Mouse (Mus musculus) embryonic facial prominence, embryonic 14.5 days (tissue): Measurements from ENCODE around the gene Map3k20. TPM values are rescaled to one million over a fixed set of nuclear protein-coding genes. Genes with fewer than 3 reads are reported as not detected.

Experiments used
- ATAC-seq: fragments of 200-750 bp; cut with Nextera tagmentation; 2 replicates; pipeline ENCODE4 v1.8.0; 2017; ENCODE audit warnings: low read depth, moderate number of reproducible peaks, moderate TSS enrichment
- DNase-seq: peaks from one replicate; pipeline ENCODE4 v3.0.0-alpha.2; 2015; ENCODE audit warnings: low spot score
- H3K27ac ChIP-seq: fragments of 300-500 bp; sonication (generic); replicated peaks from 2 replicates; pipeline ENCODE4 v1.5.1; 2014; ENCODE audit warnings: low read depth, mild to moderate bottlenecking, low read length, moderate library complexity
- H3K27me3 ChIP-seq: fragments of 300-500 bp; sonication (generic); replicated peaks from 2 replicates; pipeline ENCODE4 v1.6.1; 2014; ENCODE audit warnings: low read length; ENCODE audit not compliant: control insufficient read depth, insufficient read depth
- H3K36me3 ChIP-seq: fragments of 300-500 bp; sonication (generic); 2 replicates; pipeline ENCODE4 v1.6.1; 2014; ENCODE audit warnings: low read length, mixed read lengths; ENCODE audit not compliant: control insufficient read depth, insufficient read depth
- H3K4me1 ChIP-seq: fragments of 300-500 bp; sonication (generic); 2 replicates; pipeline ENCODE4 v1.6.1; 2014; ENCODE audit warnings: antibody characterized with exemption, low read length; ENCODE audit not compliant: control insufficient read depth, insufficient read depth
- H3K4me2 ChIP-seq: fragments of 300-500 bp; sonication (generic); 2 replicates; pipeline ENCODE4 v1.6.1; 2014; ENCODE audit warnings: low read depth, mild to moderate bottlenecking, low read length, moderate library complexity, mixed read lengths
- H3K4me3 ChIP-seq: fragments of 300-500 bp; sonication (generic); 2 replicates; pipeline ENCODE4 v1.5.1; 2014; ENCODE audit warnings: low read depth, mild to moderate bottlenecking, low read length
- H3K9ac ChIP-seq: fragments of 300-500 bp; sonication (generic); 2 replicates; pipeline ENCODE4 v1.6.1; 2014; ENCODE audit warnings: low read depth, mild to moderate bottlenecking, low read length, moderate library complexity, mixed read lengths
- H3K9me3 ChIP-seq: fragments of 300-500 bp; sonication (generic); 2 replicates; pipeline ENCODE4 v1.6.1; 2016; ENCODE audit warnings: low read length; ENCODE audit not compliant: control insufficient read depth
- WGBS: fragments of 180-500 bp; shearing (Covaris S2); extraction: QIAGEN DNeasy Blood & Tissue Kit; methylation state at CpG from one replicate; pipeline ENCODE4 v1.1.7; 2014; 5-methylcytosine and 5-hydroxymethylcytosine counted together
- polyA plus RNA-seq: library from polyadenylated mRNA; unstranded; fragments of >200 nt; fragmentation: Nextera tagmentation; extraction: Ambion mirVana; gene quantifications from 2 replicates; pipeline ENCODE4 v1.2.1, GENCODE M21; 2014

The Map3k20 gene
- polyA plus RNA-seq, 1 experiment from 2014 or later = 22.3 TPM

- 85% methylated on average over 9 of the region's 9 CpGs for WGBS
- H3K4me1 ChIP-seq = peaks cover 29% of the 10 kb centered on the region
- H3K27ac ChIP-seq = no peak overlapping the region
- no peak overlapping the region for H3K4me2 ChIP-seq
- ATAC-seq (no peak), DNase-seq (no peak)
- no peak overlapping the region for H3K9ac ChIP-seq
- H3K36me3 ChIP-seq = 0 out of 2 replicates have a peak, but pooled peaks cover 6% of the 10 kb centered on the region
- H3K9me3 ChIP-seq = no peaks in the 10 kb centered on the region
- H3K4me3 ChIP-seq = no peak overlapping the region
- no peaks in the 10 kb centered on the region for H3K27me3 ChIP-seq
Observed at GRCm38 (mm10) chr2:72301194-72301916, 15.9 kb downstream of the Map3k20 start.

- H3K4me3 ChIP-seq = no peak overlapping the region
- no peak overlapping the region for H3K27ac ChIP-seq
- H3K4me1 ChIP-seq = peaks cover 15% of the 10 kb centered on the region
- 0 out of 2 replicates have a peak, but pooled peaks cover 6% of the 10 kb centered on the region for H3K36me3 ChIP-seq
- DNase-seq (peak; percentile 59), ATAC-seq (no peak)
- no peaks in the 10 kb centered on the region for H3K9me3 ChIP-seq
- 49% methylated on average over 7 of the region's 7 CpGs for WGBS
- H3K27me3 ChIP-seq = no peaks in the 10 kb centered on the region
- H3K9ac ChIP-seq = no peak overlapping the region
- no peak overlapping the region for H3K4me2 ChIP-seq
Observed at GRCm38 (mm10) chr2:72305738-72306137, 20.3 kb downstream of the Map3k20 start.

DNA sequence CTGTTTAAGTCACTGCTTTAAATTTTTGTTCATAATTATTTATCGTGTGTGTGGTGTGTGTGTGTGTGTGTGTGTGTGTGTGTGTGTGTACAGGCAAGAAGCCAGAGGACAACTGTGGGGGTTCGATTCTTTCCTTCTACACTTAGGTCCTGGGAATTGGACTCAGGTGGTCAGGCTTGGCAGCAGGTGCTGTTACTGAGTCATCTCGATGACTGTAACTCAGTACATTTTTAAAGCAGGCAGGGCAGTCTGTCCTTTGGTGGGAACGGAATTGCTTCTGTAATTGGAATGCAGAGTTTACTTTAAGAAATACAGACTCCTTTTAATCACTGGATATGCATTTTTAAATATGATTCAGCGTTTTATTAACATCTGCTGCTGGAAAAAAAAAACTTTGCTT, 22.9 kb downstream of the Map3k20 start:
- no peak overlapping the region for H3K27ac ChIP-seq
- H3K27me3 ChIP-seq = no peaks in the 10 kb centered on the region
- DNase-seq = no peak
- H3K4me1 ChIP-seq = peaks cover 13% of the 10 kb centered on the region
- H3K9ac ChIP-seq = no peak overlapping the region
- 0 out of 2 replicates have a peak, but pooled peaks cover 6% of the 10 kb centered on the region for H3K36me3 ChIP-seq
- H3K9me3 ChIP-seq = no peaks in the 10 kb centered on the region
- H3K4me2 ChIP-seq = no peak overlapping the region
- no peak overlapping the region for H3K4me3 ChIP-seq
- WGBS = 74% methylated on average over 5 of the region's 5 CpGs
- no peak for ATAC-seq

DNA sequence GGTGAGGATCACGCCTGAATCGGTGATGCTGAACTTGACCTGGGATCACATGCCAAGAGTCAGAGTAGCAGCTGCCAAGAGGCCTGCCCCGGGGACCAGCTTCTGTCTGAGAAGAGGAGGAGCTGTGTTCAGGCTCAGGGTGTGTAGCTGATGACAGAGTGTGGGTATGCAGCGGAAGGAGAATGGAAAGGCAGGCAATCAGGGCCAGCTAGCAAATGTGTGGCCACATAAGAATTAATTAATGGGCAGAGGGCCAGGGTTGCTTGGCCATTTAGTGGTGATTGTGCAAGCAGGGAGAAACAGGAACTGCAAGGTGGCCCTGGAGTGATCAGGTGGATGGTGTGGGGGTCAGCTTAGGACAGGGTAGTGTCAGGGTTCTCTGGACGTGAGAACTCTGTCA, 23.5 kb downstream of the Map3k20 start:
- WGBS = 70% methylated on average over 5 of the region's 5 CpGs
- 0 out of 2 replicates have a peak, but pooled peaks cover 6% of the 10 kb centered on the region for H3K36me3 ChIP-seq
- peaks cover 11% of the 10 kb centered on the region; the same call in 1 of the 2 replicates for H3K4me1 ChIP-seq
- no peak overlapping the region for H3K27ac ChIP-seq
- H3K9ac ChIP-seq = no peak overlapping the region
- no peak overlapping the region for H3K4me3 ChIP-seq
- H3K27me3 ChIP-seq = no peaks in the 10 kb centered on the region
- no peak for DNase-seq
- H3K9me3 ChIP-seq = no peaks in the 10 kb centered on the region
- no peak overlapping the region for H3K4me2 ChIP-seq
- ATAC-seq = no peak

GRCm38 (mm10) chr2:72311486-72311885, 26.0 kb downstream of the Map3k20 start:
- Histone ChIP-seq H3K27me3 (no peaks in the 10 kb centered on the region), H3K9ac (no peak overlapping the region), H3K27ac (no peak overlapping the region), H3K4me2 (no peak overlapping the region), H3K4me1 (no peaks in the 10 kb centered on the region), H3K4me3 (no peak overlapping the region), H3K9me3 (no peaks in the 10 kb centered on the region), H3K36me3 (no peaks in the 10 kb centered on the region)
- ATAC-seq = no peak
- 75% methylated on average over 8 of the region's 8 CpGs for WGBS
- DNase-seq = no peak

DNA sequence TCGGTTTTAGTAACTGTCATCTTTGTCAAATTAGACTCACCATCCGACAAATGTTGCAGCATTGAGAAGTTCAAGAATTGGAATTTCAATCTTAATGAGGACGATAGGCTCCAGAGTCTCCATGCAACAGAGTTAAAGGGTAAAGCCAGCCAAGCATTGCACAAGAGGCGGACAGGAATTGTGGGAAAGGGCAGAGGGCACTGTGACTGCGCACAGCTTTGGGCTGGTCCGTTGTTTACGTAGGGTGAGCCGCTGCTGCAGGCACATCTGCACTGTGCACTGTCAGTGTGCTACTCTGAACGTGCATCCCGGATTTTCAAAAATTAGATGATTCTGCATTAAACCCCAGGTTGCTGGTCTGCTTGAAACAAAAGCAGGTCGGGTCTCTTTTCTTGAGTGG, 27.9 kb downstream of the Map3k20 start:
- H3K4me3 ChIP-seq = no peak overlapping the region
- peaks cover 3% of the 10 kb centered on the region; the same call in 1 of the 2 replicates for H3K4me1 ChIP-seq
- ATAC-seq = no peak
- no peak for DNase-seq
- no peaks in the 10 kb centered on the region for H3K9me3 ChIP-seq
- 74% methylated on average over 11 of the region's 11 CpGs for WGBS
- H3K27me3 ChIP-seq = no peaks in the 10 kb centered on the region
- H3K4me2 ChIP-seq = no peak overlapping the region
- H3K9ac ChIP-seq = no peak overlapping the region
- no peaks in the 10 kb centered on the region for H3K36me3 ChIP-seq
- H3K27ac ChIP-seq = no peak overlapping the region

DNA sequence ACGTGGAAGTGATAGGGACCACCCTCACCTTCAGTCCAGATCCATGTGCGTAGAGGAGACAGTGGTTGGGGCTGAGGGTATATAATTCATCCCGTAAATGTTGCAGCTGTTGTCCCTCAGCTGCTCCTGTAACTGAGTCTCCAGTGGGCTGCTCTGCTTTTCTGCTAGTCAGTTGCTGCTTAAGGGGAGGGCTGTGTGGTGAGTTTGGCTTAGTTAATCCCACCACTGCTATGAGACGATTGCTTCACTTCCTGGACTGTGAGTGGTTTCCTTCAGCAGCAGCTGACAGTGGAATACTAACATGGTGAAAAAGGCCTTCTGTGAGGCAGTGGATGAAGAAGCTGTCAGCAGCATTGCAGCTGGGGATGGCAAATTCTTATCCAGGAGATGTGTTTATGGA, 33.0 kb downstream of the Map3k20 start:
- Histone ChIP-seq H3K9me3 (no peaks in the 10 kb centered on the region), H3K27me3 (no peaks in the 10 kb centered on the region), H3K36me3 (no peaks in the 10 kb centered on the region), H3K9ac (no peak overlapping the region), H3K27ac (peak overlapping the region; percentile 31; the same call in 1 of the 2 replicates), H3K4me2 (no peak overlapping the region), H3K4me3 (no peak overlapping the region), H3K4me1 (peaks cover 11% of the 10 kb centered on the region; the same call in 1 of the 2 replicates)
- 40% methylated on average over 4 of the region's 4 CpGs for WGBS
- peak; percentile 71 for ATAC-seq
- DNase-seq = peak; percentile 83

DNA sequence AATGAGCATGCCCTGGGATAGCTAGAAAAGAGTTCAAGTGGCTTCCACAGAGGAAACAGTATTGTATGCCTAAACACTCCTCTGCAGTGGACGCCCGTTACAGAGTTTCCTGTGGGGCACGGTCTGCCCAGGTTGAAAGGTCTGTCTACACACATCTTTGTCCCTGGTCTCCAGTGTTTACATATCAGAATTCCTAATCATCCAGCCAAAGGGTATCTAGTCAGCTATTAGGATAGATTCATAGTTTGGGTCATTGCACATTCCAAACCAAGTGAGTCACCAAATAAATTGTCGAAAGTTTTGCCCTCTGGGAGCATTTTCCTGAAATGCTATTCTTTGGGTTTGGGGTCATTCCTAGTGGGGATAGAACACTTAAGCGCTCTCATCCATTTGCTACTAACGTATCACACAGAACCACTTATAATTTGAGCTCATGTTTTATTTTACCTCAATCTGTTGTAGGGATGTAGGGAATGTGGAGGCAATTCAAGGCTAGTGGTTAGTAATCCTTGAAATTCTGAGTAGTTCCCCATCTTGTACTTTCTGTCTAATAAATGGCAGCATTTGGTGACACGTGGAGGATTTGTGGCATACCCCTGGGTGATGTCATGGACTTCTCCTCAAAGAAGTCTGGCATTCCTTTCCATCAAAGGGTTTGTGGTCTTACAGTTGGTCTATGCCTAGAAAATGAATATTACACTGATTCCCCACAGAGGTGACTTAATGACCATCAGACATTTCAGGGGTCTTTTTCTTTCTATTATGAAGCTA, 33.8 kb downstream of the Map3k20 start:
- 69% methylated on average over 7 of the region's 7 CpGs for WGBS
- no peaks in the 10 kb centered on the region for H3K36me3 ChIP-seq
- peaks cover 11% of the 10 kb centered on the region; the same call in 1 of the 2 replicates for H3K4me1 ChIP-seq
- H3K4me2 ChIP-seq = no peak overlapping the region
- H3K9ac ChIP-seq = no peak overlapping the region
- H3K27ac ChIP-seq = no peak overlapping the region; the same call in 1 of the 2 replicates
- DNase-seq (no peak), ATAC-seq (no peak)
- no peaks in the 10 kb centered on the region for H3K9me3 ChIP-seq
- no peak overlapping the region for H3K4me3 ChIP-seq
- no peaks in the 10 kb centered on the region for H3K27me3 ChIP-seq
